Mouse (Mus musculus): ENCODE measurements around the gene Ate1. TPM values are rescaled to one million over a fixed set of nuclear protein-coding genes. Genes with fewer than 3 reads are reported as not detected.
"Not testable (repeated sequence)": the region's sequence is repeated elsewhere in the genome, so short reads cannot be mapped to it uniquely, and the experiment has no call there.

The Ate1 gene
- polyA plus RNA-seq (2012; rRNA removed) = 15.6 and 24.0 TPM in 2 replicates

DNA sequence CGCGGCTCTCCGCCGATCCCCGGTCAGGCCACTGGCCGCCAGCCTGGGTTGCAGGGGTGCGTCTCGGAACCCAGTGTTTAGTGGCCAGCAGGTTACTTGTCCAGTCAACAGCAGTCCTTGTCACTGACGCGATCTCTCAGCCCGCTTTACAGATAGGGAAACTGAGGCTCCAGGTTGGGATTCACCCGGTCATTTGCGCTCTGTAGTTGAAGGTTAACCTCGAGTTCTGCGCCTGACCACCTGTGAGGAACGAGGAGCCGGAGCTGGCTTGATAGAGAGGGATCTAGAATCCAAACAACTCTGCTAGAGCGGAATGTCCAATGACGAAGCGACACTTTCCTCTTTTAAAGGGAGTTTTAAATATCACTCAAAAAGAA is at the start of gene Ate1:
Gene Ate1 (minus strand): TSS at position 321 of the 377 bp plus-strand sequence.
- no peak for DNase-seq (ENCODE audit: low spot score)

DNA sequence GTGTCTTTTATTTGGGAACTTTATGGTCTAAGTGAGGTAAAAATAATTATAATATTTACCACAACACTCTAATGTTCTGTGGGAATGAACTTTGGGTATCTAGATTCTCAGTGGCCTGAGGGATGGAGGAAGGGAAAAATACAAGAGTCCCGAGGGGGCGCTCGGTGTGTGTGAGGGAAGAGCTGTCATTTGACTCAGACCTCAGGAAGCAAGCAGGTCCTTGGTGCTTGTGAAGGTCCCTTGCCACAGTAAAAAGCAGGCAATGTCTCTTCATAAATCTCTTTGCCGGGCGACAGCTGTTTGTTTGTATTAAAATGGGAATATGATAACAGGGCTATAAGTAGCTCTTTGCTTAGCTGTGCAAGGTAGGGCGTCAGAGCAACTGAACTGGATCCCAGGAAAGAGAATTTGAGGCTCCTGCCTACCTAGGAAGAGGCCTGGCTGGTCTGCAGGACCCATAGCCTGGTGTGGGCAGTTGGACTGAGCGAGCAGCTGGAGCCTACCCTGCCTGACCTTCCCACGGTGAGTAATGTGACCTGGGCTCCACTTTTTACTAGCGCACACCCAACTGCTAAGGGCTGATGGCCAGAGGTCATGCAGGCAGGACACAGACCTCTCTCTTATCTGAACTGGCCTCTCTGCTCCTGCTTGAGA is 48.7 kb upstream of the Ate1 start:
- DNase-seq (ENCODE audit: low spot score) = no peak

DNA sequence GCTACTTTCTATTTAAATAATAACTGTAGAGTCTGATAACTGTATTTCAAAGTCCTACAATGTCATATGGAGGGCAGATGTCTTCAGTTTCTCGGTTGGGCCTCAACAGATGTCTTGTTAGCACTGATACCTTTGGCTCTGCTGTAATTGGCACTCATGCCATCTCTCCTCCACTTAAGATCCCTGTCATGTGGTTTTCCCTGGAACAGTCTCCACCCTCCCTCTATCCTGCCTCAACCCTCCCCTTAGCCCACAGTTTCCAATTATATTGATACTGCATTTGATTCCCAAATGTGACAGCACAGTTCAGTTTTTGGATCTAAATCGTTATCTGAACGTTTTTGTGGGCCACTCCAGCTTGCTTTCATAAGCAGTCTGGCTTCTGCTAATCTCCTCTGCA is 44.4 kb upstream of the Ate1 start:
- DNase-seq (ENCODE audit: low spot score) = no peak

DNA sequence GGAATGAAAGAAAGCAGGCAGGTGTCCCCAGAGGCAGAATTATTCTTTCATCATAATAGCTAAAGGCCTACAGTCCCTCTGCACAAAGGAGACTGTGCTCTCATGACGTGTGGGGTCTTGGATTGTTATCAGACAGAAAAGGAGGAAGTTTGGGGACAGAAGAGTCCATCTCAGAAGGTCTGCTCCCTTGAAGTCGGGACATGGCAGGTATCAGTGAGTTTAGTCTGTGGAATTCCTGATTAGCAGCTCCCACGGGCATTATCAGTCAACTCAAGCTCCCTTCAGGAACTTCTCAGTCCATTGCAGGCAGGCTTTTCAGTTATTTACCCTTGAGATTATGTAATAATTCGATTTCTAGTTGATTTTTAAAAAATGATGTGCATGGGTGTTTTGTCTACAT is 43.7 kb upstream of the Ate1 start:
- DNase-seq (ENCODE audit: low spot score) = no peak

DNA sequence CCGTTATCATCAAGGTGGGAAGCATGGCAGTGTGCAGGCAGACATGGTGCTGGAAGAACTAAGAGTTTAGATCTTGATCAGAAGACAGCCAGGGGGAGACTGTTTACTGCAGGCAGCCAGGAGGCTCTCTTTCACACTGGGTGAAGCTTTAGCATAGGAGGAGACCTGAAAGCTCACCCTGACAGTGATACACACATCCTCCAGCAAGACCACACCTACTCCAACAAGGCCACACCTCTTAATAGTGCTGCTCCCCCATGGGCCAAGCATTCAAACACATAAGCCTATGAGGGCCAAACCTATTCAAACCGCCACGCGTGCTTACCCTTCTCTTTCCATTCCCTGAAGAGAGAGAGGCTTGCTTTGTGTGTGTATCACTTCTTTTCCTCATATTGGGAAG is 43.1 kb upstream of the Ate1 start:
- DNase-seq (ENCODE audit: low spot score) = no peak

DNA sequence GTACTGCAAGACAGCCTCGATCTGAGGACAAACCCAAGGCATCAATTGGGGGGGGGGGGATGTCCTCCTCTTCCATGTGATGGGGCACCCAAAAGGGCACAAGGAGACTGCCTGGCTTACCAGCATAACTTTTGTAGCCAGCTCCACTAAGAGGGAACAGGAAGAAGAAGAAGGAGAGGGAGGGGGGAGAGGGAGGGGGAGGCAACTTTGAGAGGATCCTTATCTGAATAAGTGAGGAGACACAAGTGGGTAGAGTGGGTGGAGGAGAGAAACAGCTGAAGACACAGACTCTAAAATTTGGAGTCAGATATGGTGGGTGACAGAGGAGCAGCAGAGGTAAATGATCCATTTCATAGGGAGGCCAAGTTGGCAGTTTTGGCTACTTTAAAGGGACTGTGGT is 40.8 kb upstream of the Ate1 start:
- DNase-seq (ENCODE audit: low spot score) = no peak

DNA sequence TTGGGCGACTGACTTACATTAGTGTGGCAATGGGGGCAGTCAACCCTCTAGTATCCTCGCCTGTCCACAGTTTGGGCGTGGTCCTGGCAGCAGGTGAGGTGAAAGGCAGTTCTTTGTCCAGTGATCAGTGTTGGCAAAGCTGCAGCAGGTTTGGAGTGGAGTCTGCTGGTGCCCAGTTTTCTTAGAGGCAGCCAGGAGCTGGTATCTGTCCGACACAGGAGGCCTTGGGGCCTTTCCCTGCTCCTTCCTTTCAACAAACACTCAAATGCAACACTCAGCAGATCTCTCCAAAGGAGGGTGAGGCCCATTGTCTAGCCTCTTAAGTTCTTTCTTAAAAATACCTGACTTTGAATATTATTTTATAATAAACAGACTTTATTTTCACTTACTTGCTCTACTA is 38.4 kb upstream of the Ate1 start:
- DNase-seq (ENCODE audit: low spot score) = no peak

DNA sequence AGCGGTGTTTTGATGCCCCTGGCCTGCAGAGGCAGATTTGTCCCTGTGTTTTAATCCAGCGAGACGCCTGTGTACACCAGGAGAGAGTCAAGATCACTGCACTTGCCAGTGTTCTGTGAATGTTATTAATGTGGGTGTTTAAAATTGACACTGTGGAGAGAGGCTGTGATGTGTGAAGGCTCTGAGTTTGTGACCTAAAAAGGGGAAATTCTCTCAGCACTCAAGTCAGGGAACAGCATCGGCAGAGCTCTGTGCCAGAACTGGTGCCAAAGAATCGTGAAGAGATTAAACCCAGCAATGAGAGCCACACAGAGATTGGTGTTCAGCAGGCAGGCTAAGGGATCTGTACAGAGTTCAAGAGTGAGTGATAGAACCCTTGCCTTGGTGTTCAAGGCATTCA is 35.4 kb upstream of the Ate1 start:
- DNase-seq (ENCODE audit: low spot score) = no peak

DNA sequence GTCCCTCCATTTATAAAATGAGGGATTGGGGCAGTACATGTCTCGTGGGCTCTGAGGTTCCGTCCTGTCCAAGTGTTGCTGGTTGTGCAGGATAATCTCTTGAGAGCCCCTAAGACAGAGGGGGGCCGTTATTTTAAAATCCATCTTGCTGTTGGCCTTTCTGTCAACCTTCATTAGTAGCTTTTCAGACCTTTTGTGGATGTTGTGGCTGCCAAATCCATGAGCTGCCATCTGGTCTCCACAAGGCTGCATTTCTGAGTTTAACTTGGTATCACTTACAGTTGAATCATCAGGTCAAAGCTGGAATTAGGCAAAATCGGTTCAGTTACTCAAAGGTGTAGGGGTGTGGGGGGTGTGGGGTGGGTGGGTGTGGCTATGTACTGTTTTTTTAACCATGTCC is 33.2 kb upstream of the Ate1 start:
- no peak for DNase-seq (ENCODE audit: low spot score)

DNA sequence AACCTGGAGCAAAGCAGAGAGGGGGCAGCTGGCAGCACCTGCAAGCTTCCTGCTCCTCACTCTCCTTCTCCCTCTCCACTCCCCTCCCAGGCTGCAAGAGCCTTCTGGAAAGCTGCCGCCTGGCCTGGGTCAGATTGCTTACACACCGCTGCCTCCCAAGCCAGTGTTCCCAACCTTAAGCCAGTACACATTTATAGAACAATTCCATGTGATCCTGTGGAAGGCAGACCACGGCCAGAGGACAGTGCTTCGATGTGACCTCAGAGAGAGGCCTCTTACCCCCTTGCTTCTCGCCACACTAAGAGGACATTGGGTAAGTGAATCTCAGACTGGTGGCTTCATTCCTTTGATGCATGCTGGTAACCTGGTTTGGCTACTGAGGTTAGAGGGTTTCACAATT is 32.6 kb upstream of the Ate1 start:
- no peak for DNase-seq (ENCODE audit: low spot score)

DNA sequence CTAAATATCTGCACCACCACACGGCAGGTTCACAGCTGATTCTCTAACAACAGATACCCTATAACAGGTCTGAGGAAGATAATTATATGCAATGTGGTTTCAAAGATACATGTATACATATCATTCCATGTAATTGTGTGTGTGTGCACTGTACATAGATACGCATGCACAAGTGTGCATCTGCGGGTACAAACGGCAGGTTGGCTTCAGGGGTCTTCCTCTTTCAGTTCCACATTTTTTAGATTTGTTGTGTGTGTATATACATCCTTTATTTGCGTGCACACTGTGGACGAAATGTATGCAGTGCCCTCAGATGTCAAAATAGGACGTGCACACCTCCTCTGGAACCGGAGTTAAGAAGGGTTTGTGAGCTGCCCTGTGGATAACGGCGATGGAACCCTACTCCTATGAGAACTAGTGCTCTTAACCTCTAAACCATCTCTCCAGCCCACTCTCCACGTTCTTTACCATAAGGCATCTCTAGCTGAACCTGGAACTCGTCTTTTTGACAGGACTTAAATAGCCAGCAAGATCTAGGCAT is 27.5 kb upstream of the Ate1 start:
- DNase-seq (ENCODE audit: low spot score) = no peak

DNA sequence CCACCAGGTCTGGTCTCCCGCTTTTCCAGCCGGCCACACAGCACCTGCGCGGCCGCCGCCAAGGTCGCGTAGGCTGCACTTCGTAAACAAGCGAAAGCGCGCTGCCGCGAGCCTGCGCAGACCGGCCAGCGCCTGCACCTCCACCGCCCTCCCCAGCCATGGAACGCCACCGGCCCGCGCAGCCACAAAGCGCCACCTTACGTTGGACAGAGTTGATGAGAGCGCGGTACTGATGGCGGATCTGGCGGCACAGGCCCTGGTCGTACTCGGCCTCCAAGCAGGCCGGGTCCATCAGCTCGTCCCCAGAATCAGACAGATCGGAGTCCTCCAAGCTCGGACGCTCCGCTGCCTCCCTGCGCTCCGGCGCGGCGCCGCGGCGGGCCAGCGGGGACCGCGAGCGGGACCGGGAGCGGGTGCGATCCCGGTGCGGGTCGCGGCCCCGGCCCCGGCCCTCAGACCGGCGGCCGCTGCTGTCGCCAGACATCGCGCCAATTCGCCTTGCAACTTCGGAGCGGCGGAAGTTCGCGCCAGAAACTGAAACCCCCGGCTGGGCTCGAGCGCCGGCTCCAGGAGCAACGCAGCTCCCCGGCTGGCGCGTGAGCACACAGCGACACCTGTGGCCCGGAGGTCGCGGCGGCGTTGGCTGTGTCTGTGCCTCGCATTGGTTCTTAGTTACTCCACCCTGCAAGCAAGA is 26.8 kb upstream of the Ate1 start:
- DNase-seq (ENCODE audit: low spot score) = peak; percentile 87

DNA sequence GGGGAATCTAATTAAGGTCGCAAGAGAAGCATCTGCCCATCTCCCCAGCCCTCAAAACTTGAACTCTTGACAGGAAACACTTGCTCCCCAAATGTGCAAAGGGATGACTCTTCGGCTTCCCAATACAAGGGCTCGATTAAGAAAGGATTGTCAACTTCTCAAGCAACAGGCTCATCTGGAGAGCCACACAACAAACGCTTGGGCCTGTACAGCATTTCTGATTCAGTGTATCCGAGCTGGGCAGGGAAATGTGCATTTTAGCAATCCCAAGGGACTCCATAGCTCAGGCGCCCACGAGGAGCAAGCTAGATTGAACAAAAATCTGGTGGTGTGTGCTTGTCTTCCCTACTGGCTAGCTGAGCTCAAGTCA is 26.2 kb upstream of the Ate1 start:
- no peak for DNase-seq (ENCODE audit: low spot score)

DNA sequence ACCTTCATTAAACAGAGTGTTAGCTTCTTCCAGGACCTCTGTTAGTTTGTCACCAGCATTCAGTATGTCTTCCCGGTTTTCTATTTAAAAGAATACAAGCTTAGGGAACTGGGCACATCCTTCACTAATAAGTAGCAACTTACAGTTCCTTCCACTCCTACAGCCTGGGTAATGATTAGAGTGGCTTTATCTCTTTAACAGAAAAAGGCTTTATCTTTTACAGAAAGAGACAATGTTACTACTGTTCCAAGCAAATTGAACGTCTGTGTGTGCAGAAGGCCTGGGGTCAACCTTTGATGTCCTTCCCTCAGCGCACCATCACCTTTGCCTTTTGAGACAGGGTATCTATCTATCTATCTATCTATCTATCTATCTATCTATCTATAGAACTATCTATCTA is 25.7 kb upstream of the Ate1 start:
- no peak for DNase-seq (ENCODE audit: low spot score)

DNA sequence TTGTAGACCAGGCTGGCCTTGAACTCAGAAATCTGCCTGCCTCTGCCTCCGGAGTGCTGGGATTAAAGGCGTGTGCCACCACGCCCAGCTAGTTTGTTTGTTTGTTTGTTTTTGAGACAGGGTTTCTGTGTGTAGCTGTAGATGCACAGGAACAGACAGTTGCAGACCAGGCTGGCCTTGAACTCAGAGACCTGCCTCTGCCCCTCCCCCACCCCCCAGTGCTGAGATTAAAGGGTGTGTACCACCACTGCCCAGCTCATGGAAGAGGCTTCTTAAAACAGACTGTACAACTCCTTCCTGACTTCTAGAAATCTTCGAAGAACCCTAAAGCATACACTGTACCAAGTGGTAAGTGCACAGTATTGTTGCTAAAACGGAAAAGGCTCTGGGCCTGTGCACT is 25.2 kb upstream of the Ate1 start:
- DNase-seq (ENCODE audit: low spot score) = no peak

DNA sequence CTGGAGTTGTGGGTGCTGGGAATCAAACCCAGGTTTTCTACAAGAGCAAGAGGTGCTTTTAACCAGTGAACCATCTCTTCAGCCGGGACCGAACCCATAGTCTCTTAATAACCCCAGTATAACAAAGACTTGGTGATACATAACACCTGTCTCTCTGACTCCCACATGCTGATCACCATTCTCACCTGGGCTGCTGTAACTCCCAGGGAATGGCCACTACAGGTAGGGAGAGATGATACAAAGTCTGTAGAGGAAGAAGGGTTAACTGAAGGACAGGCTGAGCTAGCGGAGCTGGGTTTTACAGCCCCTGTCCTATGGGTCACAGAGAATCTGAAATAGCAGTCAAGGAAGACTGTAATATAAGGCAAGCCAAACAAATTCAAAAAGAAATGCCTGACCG is 23.0 kb upstream of the Ate1 start:
- DNase-seq (ENCODE audit: low spot score) = no peak

DNA sequence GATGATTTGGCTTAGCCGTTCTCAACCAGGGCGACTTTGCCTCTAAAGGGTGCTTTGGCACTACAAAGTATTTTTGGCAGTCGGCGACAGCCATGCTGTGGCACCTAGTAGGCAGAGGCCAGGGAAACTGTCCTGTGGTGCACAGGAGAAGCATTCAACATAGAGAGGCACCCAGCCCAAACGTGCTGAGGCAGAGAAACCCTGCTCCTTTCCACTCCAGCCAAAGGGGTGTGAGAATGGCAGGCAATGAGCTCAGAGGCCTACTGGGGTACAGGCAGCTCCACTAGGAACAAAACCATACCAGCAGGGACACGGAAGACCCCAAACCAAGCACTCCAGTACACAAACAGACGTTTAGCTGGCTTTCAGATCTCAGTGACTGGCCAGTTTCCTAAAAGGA is 20.0 kb upstream of the Ate1 start:
- DNase-seq (ENCODE audit: low spot score) = no peak

DNA sequence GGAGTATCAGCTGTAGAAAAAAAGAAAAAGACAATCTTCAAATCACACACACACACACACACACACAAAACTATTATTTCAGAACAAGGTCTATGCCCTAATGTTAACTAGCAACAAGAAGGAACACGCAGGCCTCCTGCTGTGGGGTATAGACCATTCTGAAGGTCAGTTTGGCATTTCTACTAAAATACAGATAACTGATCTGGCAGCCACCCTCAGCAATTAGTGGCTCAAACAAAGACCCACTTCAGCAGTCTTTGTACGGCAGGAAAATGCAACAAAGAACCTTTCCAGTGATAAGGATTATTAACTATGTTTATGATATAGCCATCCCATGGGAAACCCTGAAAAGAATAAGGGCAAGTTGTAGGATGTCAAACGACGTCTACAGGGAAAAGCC is 16.9 kb upstream of the Ate1 start:
- no peak for DNase-seq (ENCODE audit: low spot score)

DNA sequence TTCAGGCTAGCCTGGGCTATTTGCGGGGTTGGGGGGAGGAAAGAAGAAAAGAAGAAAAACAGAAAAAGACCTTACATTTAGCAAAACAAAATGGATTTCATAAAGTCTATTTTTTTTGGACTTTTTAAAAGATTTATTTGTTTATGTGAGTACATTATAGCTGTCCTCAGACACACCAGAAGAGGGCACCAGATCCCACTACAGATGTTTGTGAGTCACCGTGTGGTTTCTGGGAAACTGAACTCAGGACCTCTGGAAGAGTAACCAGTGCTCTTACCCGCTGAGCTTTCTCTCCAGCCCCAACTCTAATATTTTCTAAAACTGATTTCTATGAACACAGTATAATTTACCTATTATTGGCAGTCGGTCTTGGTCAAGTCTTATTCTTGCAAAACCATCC is 15.0 kb upstream of the Ate1 start:
- DNase-seq (ENCODE audit: low spot score) = no peak

DNA sequence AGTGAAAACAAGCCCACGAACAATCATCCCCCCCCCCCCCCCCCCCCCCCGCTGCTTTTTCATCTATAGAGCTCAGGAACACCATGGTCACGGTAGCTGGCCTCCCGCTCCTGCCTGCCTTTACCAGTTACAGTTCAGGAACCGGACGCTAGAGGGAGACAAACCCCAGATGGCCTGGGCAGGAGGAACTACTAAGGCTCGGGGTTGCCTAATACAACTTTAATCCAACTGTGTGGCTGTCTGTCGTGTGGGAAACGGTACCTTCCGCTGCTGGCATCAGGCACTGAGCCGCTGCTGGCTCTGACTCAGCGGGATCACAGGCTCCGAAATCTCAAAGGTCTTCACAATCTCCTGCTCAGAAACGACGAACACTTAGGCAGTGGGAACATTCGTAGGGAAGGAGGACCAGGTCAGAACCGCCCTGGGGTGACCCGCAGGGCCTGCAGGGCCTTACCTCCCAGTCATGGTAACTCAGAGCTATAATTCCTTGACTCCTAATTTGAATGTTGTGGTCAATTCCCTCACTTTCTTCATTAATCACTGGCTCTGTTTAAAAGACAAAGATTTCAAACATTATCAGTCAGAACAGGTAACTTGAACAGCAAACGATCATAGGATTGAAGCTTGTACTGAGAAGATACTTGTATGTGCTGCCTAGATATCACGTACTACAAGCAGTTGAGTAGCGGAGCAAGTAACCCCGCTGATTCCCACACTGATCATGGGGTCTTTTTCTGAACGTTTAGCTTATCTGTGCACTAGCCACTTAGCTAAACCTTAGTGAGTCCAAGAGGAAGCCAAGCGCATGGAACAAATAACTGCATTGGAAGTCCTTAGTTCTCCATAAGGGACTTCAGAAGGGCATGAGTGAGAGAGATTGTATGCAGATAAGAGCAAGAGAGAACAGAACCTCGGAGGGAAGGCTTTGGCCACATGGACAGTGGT is 13.4 kb upstream of the Ate1 start:
- DNase-seq (ENCODE audit: low spot score) = peak; percentile 63

DNA sequence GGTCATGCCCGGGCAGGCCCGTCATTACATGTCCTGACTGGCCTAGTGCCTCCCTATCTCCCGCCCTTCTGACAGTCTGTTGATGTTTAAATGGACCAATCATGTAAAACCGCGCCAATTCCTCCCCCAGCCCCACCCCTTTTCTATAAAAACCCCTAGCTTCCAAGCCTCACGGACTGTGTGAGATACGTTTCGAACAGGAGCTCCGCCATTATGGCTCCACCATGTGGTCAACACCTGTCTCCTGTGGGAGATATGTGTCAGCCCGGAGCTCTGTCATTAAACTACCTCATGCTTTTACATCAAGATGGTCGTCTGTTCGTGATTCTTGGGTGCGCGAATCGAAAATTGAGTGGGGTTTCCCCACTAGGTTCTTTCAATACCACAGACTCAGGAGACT is 11.0 kb upstream of the Ate1 start:
- DNase-seq (ENCODE audit: low spot score) = not testable (repeated sequence)

DNA sequence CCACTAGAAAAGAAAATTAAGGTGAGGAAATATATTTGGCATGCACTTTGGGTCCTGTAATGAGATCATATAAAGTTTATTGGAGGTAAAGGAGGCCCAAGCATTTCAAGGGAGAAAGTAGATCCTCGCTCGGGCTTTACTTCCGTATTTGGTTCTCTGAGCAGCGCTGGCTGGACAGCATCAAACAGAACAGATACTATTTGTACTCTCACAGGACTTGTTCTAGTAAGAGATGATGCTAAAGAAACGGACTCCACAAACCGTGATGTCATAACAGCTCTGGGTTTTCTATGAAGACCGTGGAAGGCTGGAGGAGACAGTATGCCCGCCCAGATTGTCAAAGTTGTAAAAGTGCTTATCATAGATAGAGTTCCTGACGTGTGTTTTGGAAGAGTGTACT is 7.1 kb upstream of the Ate1 start:
- no peak for DNase-seq (ENCODE audit: low spot score)

DNA sequence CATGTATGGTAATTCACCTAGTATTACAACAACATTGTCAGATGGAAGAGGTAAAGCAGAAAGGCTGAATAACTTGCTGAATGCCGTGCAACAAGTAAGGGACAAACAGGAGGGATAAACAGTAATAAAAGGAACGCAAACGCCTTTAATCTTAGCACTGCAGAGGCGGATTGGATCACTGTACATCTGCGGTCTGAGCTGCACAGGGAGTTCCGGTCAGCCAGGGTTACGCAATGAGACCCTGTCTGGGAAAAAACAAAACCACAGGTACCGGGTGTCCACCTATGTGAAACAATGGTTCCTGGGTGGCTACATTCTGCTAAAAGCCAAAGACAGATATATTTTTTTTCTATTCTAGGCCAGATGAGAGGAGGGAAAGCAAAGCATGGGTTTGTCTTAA is 3.3 kb upstream of the Ate1 start:
- no peak for DNase-seq (ENCODE audit: low spot score)
